Mouse (Mus musculus): ENCODE results near the gene Ppih. TPM values are rescaled to one million over a fixed set of nuclear protein-coding genes. Genes with fewer than 3 reads are reported as not detected.
A peak's percentile ranks its signal among the peaks of the same experiment; 100 is the strongest.

Gene Ppih
- 50.7 and 60.6 TPM in 2 replicates for polyA plus RNA-seq (2015; fragmentation: Nextera tagmentation; extraction: Ambion mirVana)

DNA sequence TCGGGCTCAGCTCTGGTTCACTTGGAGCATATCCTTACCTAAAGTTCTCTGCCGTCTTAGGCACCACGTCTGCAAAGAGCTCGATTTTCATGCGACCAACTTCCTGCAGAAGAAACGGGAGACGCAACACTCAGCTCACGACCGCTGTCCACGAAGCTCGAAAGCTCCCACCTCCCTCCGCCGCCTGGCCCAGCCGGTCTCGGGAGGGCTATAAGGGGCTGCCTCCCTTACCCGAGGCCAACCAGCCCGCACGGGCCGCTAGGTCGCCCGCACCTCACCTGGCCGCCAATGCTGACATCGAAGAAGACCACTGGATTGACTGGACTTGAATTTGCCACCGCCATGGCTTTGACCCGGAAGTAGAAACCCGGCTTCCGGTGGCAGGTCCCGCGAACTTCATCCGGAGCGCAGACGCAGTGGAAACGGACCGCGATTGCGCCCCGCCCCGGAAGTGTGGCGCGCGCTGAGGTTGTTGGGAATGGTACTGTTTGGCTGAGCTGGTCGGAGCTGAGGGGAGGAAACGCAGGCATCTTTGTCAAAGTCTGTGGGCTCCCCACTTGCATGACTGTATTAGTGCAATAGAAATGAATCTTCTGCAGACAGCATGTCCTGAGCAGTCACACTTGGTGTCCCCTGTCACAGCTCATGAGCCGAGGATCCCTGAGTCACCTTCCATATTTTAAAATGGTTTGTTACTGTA lies at the start of gene Ppih:
Ppih (minus strand) TSS at position 416 of the 700 bp plus-strand sequence.
- WGBS = under 1% methylated on average over 44 of the region's 44 CpGs
- peaks cover 29% of the 10 kb centered on the region for H3K27me3 ChIP-seq (replicated peaks)
- H3K9ac ChIP-seq = peak within 1 kb of the TSS; percentile 85
- peaks cover 39% of the 10 kb centered on the region for H3K36me3 ChIP-seq
- H3K4me1 ChIP-seq = peaks cover 16% of the 10 kb centered on the region
- ATAC-seq (ENCODE audit: extremely low read depth, insufficient number of reproducible peaks, low FRiP score, low TSS enrichment) = peak; percentile 88
- H3K9me3 ChIP-seq = no peaks in the 10 kb centered on the region
- H3K27ac ChIP-seq (replicated peaks) = peak within 1 kb of the TSS; percentile 86
- H3K4me2 ChIP-seq = peak within 1 kb of the TSS; percentile 98
- peak within 1 kb of the TSS; percentile 87 for H3K4me3 ChIP-seq

- Histone ChIP-seq H3K9ac (no peak overlapping the region), H3K27me3 (replicated peaks) (no peaks in the 10 kb centered on the region), H3K4me3 (no peak overlapping the region), H3K9me3 (no peaks in the 10 kb centered on the region), H3K4me2 (no peak overlapping the region), H3K27ac (replicated peaks) (no peak overlapping the region), H3K36me3 (no peaks in the 10 kb centered on the region), H3K4me1 (0 out of 2 replicates have a peak, but pooled peaks cover 3% of the 10 kb centered on the region)
- 79% methylated on average over 6 of the region's 6 CpGs for WGBS
- no peak for ATAC-seq (ENCODE audit: extremely low read depth, insufficient number of reproducible peaks, low FRiP score, low TSS enrichment)
Measured at GRCm38 (mm10) chr4:119369460-119369859, 49.1 kb upstream of the Ppih start.

GRCm38 (mm10) chr4:119366758-119367526 lies 46.6 kb upstream of the Ppih start:
- 45% methylated on average over 4 of the region's 4 CpGs for WGBS
- Histone ChIP-seq H3K27me3 (replicated peaks) (no peaks in the 10 kb centered on the region), H3K4me3 (no peak overlapping the region), H3K4me2 (no peak overlapping the region), H3K4me1 (0 out of 2 replicates have a peak, but pooled peaks cover 3% of the 10 kb centered on the region), H3K9me3 (no peaks in the 10 kb centered on the region), H3K27ac (replicated peaks) (no peak overlapping the region), H3K9ac (no peak overlapping the region), H3K36me3 (no peaks in the 10 kb centered on the region)
- no peak for ATAC-seq (ENCODE audit: extremely low read depth, insufficient number of reproducible peaks, low FRiP score, low TSS enrichment)

DNA sequence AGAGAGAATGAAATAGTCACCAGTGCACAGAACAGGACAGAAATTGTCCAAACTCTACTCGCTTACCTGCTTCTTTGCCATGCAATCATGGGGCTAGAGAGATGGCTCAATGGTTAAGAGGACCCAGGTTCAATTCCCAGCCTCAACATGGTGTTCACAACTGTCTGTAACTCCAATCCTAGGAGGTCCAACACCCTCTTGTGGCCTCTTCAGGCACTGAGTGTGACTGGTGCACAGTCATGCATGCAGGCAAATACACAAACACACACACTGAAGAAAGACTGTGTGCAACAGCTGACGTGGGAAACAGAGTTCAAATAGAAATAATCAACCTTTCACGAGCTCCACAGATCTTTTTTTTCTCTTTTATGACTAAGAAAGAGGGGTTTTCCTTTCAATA lies 41.9 kb upstream of the Ppih start:
- Histone ChIP-seq H3K9me3 (no peaks in the 10 kb centered on the region), H3K36me3 (no peaks in the 10 kb centered on the region), H3K27me3 (replicated peaks) (peaks cover 3% of the 10 kb centered on the region), H3K4me3 (no peak overlapping the region), H3K27ac (replicated peaks) (no peak overlapping the region), H3K4me2 (no peak overlapping the region), H3K4me1 (peaks cover 7% of the 10 kb centered on the region; the same call in 1 of the 2 replicates), H3K9ac (no peak overlapping the region)
- 77% methylated on average over 3 of the region's 3 CpGs for WGBS
- ATAC-seq (ENCODE audit: extremely low read depth, insufficient number of reproducible peaks, low FRiP score, low TSS enrichment) = no peak

GRCm38 (mm10) chr4:119359196-119359971 lies 39.0 kb upstream of the Ppih start:
- H3K9me3 ChIP-seq = no peaks in the 10 kb centered on the region
- peaks cover 4% of the 10 kb centered on the region; the same call in 1 of the 2 replicates for H3K4me1 ChIP-seq
- peaks cover 13% of the 10 kb centered on the region for H3K27me3 ChIP-seq (replicated peaks)
- peak overlapping the region; percentile 80 for H3K4me2 ChIP-seq
- 6% methylated on average over 30 of the region's 30 CpGs for WGBS
- peak overlapping the region; percentile 59 for H3K4me3 ChIP-seq
- H3K27ac ChIP-seq (replicated peaks) = peak overlapping the region; percentile 25; the same call in 1 of the 2 replicates
- peak overlapping the region; percentile 81 for H3K9ac ChIP-seq
- no peaks in the 10 kb centered on the region for H3K36me3 ChIP-seq
- no peak for ATAC-seq (ENCODE audit: extremely low read depth, insufficient number of reproducible peaks, low FRiP score, low TSS enrichment)

DNA sequence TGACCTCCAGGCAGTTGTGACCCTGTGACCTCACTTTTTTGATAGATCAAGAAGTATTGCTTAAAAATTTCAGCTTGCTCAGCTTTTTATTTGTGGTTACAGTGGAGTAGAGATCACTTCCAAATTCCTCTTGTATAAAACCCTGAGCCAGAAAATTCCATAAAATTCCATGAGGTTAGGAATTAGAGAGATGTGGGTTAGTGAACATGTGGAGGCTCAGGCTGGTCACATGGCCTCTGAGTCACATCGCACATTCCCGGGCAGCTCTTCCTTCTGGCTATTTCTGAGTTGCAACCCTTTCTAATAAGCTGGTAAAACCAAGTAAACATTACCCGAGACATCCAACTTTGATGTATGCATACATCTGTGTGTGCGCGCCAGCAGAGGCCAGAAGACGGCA lies 25.2 kb upstream of the Ppih start:
- ATAC-seq (ENCODE audit: extremely low read depth, insufficient number of reproducible peaks, low FRiP score, low TSS enrichment) = no peak
- Histone ChIP-seq H3K9ac (no peak overlapping the region), H3K36me3 (no peaks in the 10 kb centered on the region), H3K9me3 (no peaks in the 10 kb centered on the region), H3K4me1 (no peaks in the 10 kb centered on the region), H3K4me3 (no peak overlapping the region), H3K27ac (replicated peaks) (no peak overlapping the region), H3K27me3 (replicated peaks) (no peaks in the 10 kb centered on the region), H3K4me2 (no peak overlapping the region)
- WGBS = 90% methylated on average over 6 of the region's 6 CpGs

- Histone ChIP-seq H3K9ac (peak overlapping the region; percentile 69), H3K4me2 (peak overlapping the region; percentile 52), H3K4me3 (no peak overlapping the region), H3K27ac (replicated peaks) (no peak overlapping the region), H3K36me3 (no peaks in the 10 kb centered on the region), H3K9me3 (no peaks in the 10 kb centered on the region), H3K4me1 (no peaks in the 10 kb centered on the region), H3K27me3 (replicated peaks) (no peaks in the 10 kb centered on the region)
- WGBS = 8% methylated on average over 10 of the region's 10 CpGs
- no peak for ATAC-seq (ENCODE audit: extremely low read depth, insufficient number of reproducible peaks, low FRiP score, low TSS enrichment)
Measured at GRCm38 (mm10) chr4:119338861-119339361, 18.6 kb upstream of the Ppih start.

DNA sequence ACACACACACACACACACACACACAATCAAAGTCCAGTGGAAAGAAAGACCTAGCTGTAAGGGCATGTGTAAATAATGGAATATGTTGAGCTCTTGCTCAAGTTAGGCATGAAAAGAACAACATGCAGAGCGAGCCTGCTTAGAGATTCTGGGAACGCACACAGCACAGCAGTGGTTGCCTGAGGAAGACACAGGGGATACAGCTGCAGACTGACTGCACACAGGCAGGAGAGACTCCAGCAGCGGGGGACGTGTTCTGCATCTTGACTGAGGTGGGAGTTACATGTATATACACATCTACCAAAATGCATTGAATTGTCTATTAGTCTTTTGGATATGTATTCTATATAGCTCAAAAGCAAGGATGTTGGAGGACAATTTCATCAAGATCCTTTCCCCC lies 18.1 kb upstream of the Ppih start:
- no peaks in the 10 kb centered on the region for H3K4me1 ChIP-seq
- H3K4me2 ChIP-seq = peak overlapping the region; percentile 52
- no peaks in the 10 kb centered on the region for H3K27me3 ChIP-seq (replicated peaks)
- no peaks in the 10 kb centered on the region for H3K9me3 ChIP-seq
- ATAC-seq (ENCODE audit: extremely low read depth, insufficient number of reproducible peaks, low FRiP score, low TSS enrichment) = no peak
- 84% methylated on average over 4 of the region's 4 CpGs for WGBS
- no peak overlapping the region for H3K27ac ChIP-seq (replicated peaks)
- H3K4me3 ChIP-seq = no peak overlapping the region
- peak overlapping the region; percentile 69 for H3K9ac ChIP-seq
- H3K36me3 ChIP-seq = no peaks in the 10 kb centered on the region

DNA sequence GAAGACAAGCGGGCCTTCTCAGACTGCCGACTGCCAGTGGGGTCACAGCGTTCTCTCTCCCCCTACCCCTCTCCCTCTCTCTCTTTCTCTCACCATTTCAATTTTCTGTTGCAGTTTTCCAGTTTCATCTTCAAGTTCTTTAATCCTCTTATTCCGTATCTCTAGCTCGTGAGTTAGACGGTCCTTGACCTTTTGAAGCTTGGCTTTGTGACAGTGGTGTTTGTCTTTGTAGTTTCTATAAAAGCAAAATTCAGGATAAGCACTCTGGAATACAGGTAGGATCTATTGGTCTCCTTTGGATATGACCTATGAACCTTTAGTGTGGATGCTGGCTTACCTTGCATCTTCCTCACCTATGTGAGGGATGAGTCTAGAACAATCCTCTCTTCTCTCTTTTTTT lies 13.1 kb upstream of the Ppih start:
- Histone ChIP-seq H3K4me3 (no peak overlapping the region), H3K27ac (replicated peaks) (no peak overlapping the region), H3K9me3 (no peaks in the 10 kb centered on the region), H3K27me3 (replicated peaks) (peaks cover 12% of the 10 kb centered on the region), H3K36me3 (no peaks in the 10 kb centered on the region), H3K4me1 (no peaks in the 10 kb centered on the region), H3K4me2 (no peak overlapping the region), H3K9ac (no peak overlapping the region)
- no peak for ATAC-seq (ENCODE audit: extremely low read depth, insufficient number of reproducible peaks, low FRiP score, low TSS enrichment)
- WGBS = 80% methylated on average over 6 of the region's 6 CpGs

DNA sequence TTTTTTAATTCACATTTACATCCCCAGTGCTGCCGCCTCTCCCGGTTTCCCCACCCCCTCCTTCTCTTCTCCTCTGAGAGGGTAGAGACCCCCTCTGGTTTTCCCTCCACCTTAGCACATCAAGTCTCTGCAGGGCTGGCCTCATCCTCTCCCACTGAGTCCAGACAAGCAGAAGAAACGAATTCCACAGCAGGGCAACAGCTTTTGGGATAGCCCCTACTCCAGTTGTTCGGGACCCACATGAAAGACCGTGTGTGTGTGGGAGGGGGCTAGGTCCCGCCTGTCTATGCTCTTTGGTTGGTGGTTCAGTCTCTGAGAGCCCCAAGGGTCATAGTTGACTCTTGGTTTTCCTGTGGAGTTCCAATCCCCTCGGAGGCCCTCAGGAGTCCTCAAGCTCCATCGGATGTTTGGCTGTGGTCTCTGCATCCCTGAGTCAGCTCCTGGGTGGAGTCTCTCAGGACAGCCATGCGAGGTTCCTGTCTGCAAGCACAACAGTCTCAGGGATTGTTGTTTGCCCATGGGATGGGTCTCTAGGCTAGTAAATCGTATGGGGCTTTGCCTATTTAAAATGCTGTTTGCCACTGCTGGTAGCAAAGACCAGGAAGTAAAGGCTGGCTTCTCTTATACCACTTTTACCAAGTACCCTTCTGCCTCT lies 677 bp upstream of the Ppih start:
- H3K36me3 ChIP-seq = peaks cover 32% of the 10 kb centered on the region
- peak overlapping the region; percentile 87 for H3K4me3 ChIP-seq
- peaks cover 16% of the 10 kb centered on the region for H3K4me1 ChIP-seq
- H3K4me2 ChIP-seq = peak overlapping the region; percentile 98
- ATAC-seq (ENCODE audit: extremely low read depth, insufficient number of reproducible peaks, low FRiP score, low TSS enrichment) = no peak
- peak overlapping the region; percentile 85 for H3K9ac ChIP-seq
- peaks cover 29% of the 10 kb centered on the region for H3K27me3 ChIP-seq (replicated peaks)
- 23% methylated on average over 10 of the region's 10 CpGs for WGBS
- peak overlapping the region; percentile 86 for H3K27ac ChIP-seq (replicated peaks)
- H3K9me3 ChIP-seq = no peaks in the 10 kb centered on the region

Measured in heart, embryonic 13.5 days (tissue).